Mouse (Mus musculus): ENCODE data around the gene Ccdc153.

GRCm38 (mm10) chr9:44237128-44237527 lies 3.3 kb upstream of the Ccdc153 start:
- TF ChIP-seq CTCF (IDR thresholded peaks at IDR 0.05; ENCODE audit: control insufficient read depth, insufficient read depth, insufficient replicate concordance, low read depth, low read length) = no peak
- no peak for TF ChIP-seq POLR2A (IDR thresholded peaks at IDR 0.05; ENCODE audit: control insufficient read depth, low read depth, low read length)
